Mouse (Mus musculus) embryonic facial prominence, embryonic 12.5 days (tissue): Measurements from ENCODE around the gene Abca5. TPM values are rescaled to one million over a fixed set of nuclear protein-coding genes. Genes with fewer than 3 reads are reported as not detected.

Experiments
- ATAC-seq: fragments of 200-750 bp; cut with Nextera tagmentation; 2 replicates; pipeline ENCODE4 v1.8.0; 2017; ENCODE audit not compliant: insufficient number of reproducible peaks, insufficient read depth, low FRiP score, low TSS enrichment
- H3K27ac ChIP-seq: fragments of 300-500 bp; sonication (generic); 2 replicates; pipeline ENCODE4 v1.5.1; 2016; ENCODE audit warnings: mild to moderate bottlenecking
- H3K27me3 ChIP-seq: fragments of 300-500 bp; sonication (generic); 2 replicates; pipeline ENCODE4 v1.6.1; 2016; ENCODE audit warnings: mild to moderate bottlenecking, moderate library complexity
- H3K36me3 ChIP-seq: fragments of 300-500 bp; sonication (generic); 2 replicates; pipeline ENCODE4 v1.6.1; 2016; ENCODE audit warnings: mild to moderate bottlenecking
- H3K4me1 ChIP-seq: fragments of 300-500 bp; sonication (generic); 2 replicates; pipeline ENCODE4 v1.6.1; 2016
- H3K4me2 ChIP-seq: fragments of 300-500 bp; sonication (generic); replicated peaks from 2 replicates; pipeline ENCODE4 v1.6.1; 2016; ENCODE audit warnings: mild to moderate bottlenecking, moderate library complexity
- H3K4me3 ChIP-seq: fragments of 300-500 bp; sonication (generic); 2 replicates; pipeline ENCODE4 v1.5.1; 2016; ENCODE audit warnings: mild to moderate bottlenecking
- H3K9ac ChIP-seq: fragments of 300-500 bp; sonication (generic); 2 replicates; pipeline ENCODE4 v1.6.1; 2016; ENCODE audit warnings: mild to moderate bottlenecking, moderate library complexity
- H3K9me3 ChIP-seq: fragments of 300-500 bp; sonication (generic); 2 replicates; pipeline ENCODE4 v1.6.1; 2016; ENCODE audit warnings: mild to moderate bottlenecking, moderate library complexity
- WGBS: fragments of 180-500 bp; shearing (Covaris S2); methylation state at CpG from one replicate; pipeline ENCODE4 v1.1.7; 2016; 5-methylcytosine and 5-hydroxymethylcytosine counted together
- polyA plus RNA-seq: library from polyadenylated mRNA; unstranded; fragments of >200 nt; fragmentation: Nextera tagmentation; extraction: Ambion mirVana; gene quantifications from 2 replicates; pipeline ENCODE4 v1.2.1, GENCODE M21; 2016

The Abca5 gene
- polyA plus RNA-seq = 6.9 and 8.0 TPM in 2 replicates

GRCm38 (mm10) chr11:110337289-110338245 lies at the start of gene Abca5:
Gene Abca5, minus strand, starts transcription at chr11:110337716.
- Histone ChIP-seq H3K4me3 (peak within 1 kb of the TSS; percentile 77), H3K9me3 (no peaks in the 10 kb centered on the region), H3K27me3 (no peaks in the 10 kb centered on the region), H3K36me3 (no peaks in the 10 kb centered on the region), H3K9ac (peak within 1 kb of the TSS; percentile 71), H3K4me1 (peaks cover 4% of the 10 kb centered on the region; the same call in 1 of the 2 replicates), H3K4me2 (peak within 1 kb of the TSS; percentile 87), H3K27ac (no peak within 1 kb of the TSS)
- ATAC-seq = peak; percentile 87
- WGBS = under 1% methylated on average over 93 of the region's 95 CpGs

GRCm38 (mm10) chr11:110385487-110385886 lies 48.0 kb upstream of the Abca5 start:
- H3K9ac ChIP-seq = no peak overlapping the region
- no peaks in the 10 kb centered on the region for H3K4me1 ChIP-seq
- ATAC-seq = no peak
- no peak overlapping the region for H3K4me3 ChIP-seq
- H3K36me3 ChIP-seq = no peaks in the 10 kb centered on the region
- H3K27ac ChIP-seq = no peak overlapping the region
- H3K9me3 ChIP-seq = no peaks in the 10 kb centered on the region
- H3K4me2 ChIP-seq = no peak overlapping the region
- WGBS = 91% methylated on average over 2 of the region's 2 CpGs
- no peaks in the 10 kb centered on the region for H3K27me3 ChIP-seq

- no peak for ATAC-seq
- peak overlapping the region; percentile 62 for H3K4me2 ChIP-seq
- no peak overlapping the region for H3K9ac ChIP-seq
- H3K27ac ChIP-seq = no peak overlapping the region
- no peaks in the 10 kb centered on the region for H3K27me3 ChIP-seq
- no peaks in the 10 kb centered on the region for H3K36me3 ChIP-seq
- WGBS = 35% methylated on average over 15 of the region's 15 CpGs
- peaks cover 3% of the 10 kb centered on the region; the same call in 1 of the 2 replicates for H3K4me1 ChIP-seq
- H3K9me3 ChIP-seq = no peaks in the 10 kb centered on the region
- H3K4me3 ChIP-seq = peak overlapping the region; percentile 35
Measured at GRCm38 (mm10) chr11:110380310-110380668, 42.8 kb upstream of the Abca5 start.

GRCm38 (mm10) chr11:110379661-110380309 lies 42.3 kb upstream of the Abca5 start:
- H3K9ac ChIP-seq = peak overlapping the region; percentile 40; the same call in 1 of the 2 replicates
- peak overlapping the region; percentile 54; the same call in 1 of the 2 replicates for H3K27ac ChIP-seq
- H3K27me3 ChIP-seq = no peaks in the 10 kb centered on the region
- 7% methylated on average over 20 of the region's 20 CpGs for WGBS
- H3K4me2 ChIP-seq = peak overlapping the region; percentile 62
- peaks cover 3% of the 10 kb centered on the region; the same call in 1 of the 2 replicates for H3K4me1 ChIP-seq
- H3K4me3 ChIP-seq = peak overlapping the region; percentile 35
- 0 out of 2 replicates have a peak, but pooled peaks have one; percentile 52 for ATAC-seq
- no peaks in the 10 kb centered on the region for H3K9me3 ChIP-seq
- H3K36me3 ChIP-seq = no peaks in the 10 kb centered on the region

GRCm38 (mm10) chr11:110374036-110374435 lies 36.5 kb upstream of the Abca5 start:
- Histone ChIP-seq H3K4me2 (no peak overlapping the region), H3K4me1 (peaks cover 6% of the 10 kb centered on the region; the same call in 1 of the 2 replicates), H3K27ac (no peak overlapping the region), H3K9me3 (no peaks in the 10 kb centered on the region), H3K27me3 (no peaks in the 10 kb centered on the region), H3K9ac (no peak overlapping the region), H3K36me3 (no peaks in the 10 kb centered on the region), H3K4me3 (no peak overlapping the region)
- ATAC-seq = no peak
- WGBS = 80% methylated on average over 9 of the region's 9 CpGs

- Histone ChIP-seq H3K9ac (no peak overlapping the region), H3K27ac (no peak overlapping the region), H3K9me3 (no peaks in the 10 kb centered on the region), H3K4me3 (no peak overlapping the region), H3K36me3 (no peaks in the 10 kb centered on the region), H3K4me2 (no peak overlapping the region), H3K27me3 (no peaks in the 10 kb centered on the region), H3K4me1 (peaks cover 6% of the 10 kb centered on the region; the same call in 1 of the 2 replicates)
- WGBS = 71% methylated on average over 15 of the region's 15 CpGs
- ATAC-seq = no peak
Measured at GRCm38 (mm10) chr11:110372266-110372954, 34.9 kb upstream of the Abca5 start.

GRCm38 (mm10) chr11:110371827-110372226 lies 34.3 kb upstream of the Abca5 start:
- no peak for ATAC-seq
- no peaks in the 10 kb centered on the region for H3K9me3 ChIP-seq
- H3K36me3 ChIP-seq = no peaks in the 10 kb centered on the region
- WGBS = 57% methylated on average over 8 of the region's 8 CpGs
- no peak overlapping the region for H3K4me2 ChIP-seq
- no peak overlapping the region for H3K27ac ChIP-seq
- peaks cover 6% of the 10 kb centered on the region; the same call in 1 of the 2 replicates for H3K4me1 ChIP-seq
- no peaks in the 10 kb centered on the region for H3K27me3 ChIP-seq
- no peak overlapping the region for H3K4me3 ChIP-seq
- no peak overlapping the region for H3K9ac ChIP-seq

GRCm38 (mm10) chr11:110369312-110370019 lies 31.9 kb upstream of the Abca5 start:
- Histone ChIP-seq H3K9ac (no peak overlapping the region), H3K27me3 (no peaks in the 10 kb centered on the region), H3K4me1 (peaks cover 6% of the 10 kb centered on the region; the same call in 1 of the 2 replicates), H3K36me3 (no peaks in the 10 kb centered on the region), H3K27ac (no peak overlapping the region), H3K4me2 (peak overlapping the region; percentile 28; the same call in 1 of the 2 replicates), H3K9me3 (no peaks in the 10 kb centered on the region), H3K4me3 (no peak overlapping the region)
- 11% methylated on average over 15 of the region's 15 CpGs for WGBS
- no peak for ATAC-seq

GRCm38 (mm10) chr11:110367638-110368037 lies 30.1 kb upstream of the Abca5 start:
- Histone ChIP-seq H3K27me3 (no peaks in the 10 kb centered on the region), H3K36me3 (no peaks in the 10 kb centered on the region), H3K4me2 (no peak overlapping the region), H3K27ac (no peak overlapping the region), H3K9me3 (no peaks in the 10 kb centered on the region), H3K4me3 (no peak overlapping the region), H3K4me1 (peaks cover 6% of the 10 kb centered on the region; the same call in 1 of the 2 replicates), H3K9ac (no peak overlapping the region)
- no peak for ATAC-seq
- 89% methylated on average over 13 of the region's 13 CpGs for WGBS

GRCm38 (mm10) chr11:110366902-110367301 lies 29.4 kb upstream of the Abca5 start:
- Histone ChIP-seq H3K4me1 (peaks cover 6% of the 10 kb centered on the region; the same call in 1 of the 2 replicates), H3K27me3 (no peaks in the 10 kb centered on the region), H3K4me3 (no peak overlapping the region), H3K36me3 (no peaks in the 10 kb centered on the region), H3K9me3 (no peaks in the 10 kb centered on the region), H3K27ac (no peak overlapping the region), H3K4me2 (no peak overlapping the region), H3K9ac (no peak overlapping the region)
- ATAC-seq = no peak
- 81% methylated on average over 3 of the region's 3 CpGs for WGBS

GRCm38 (mm10) chr11:110365016-110365415 lies 27.5 kb upstream of the Abca5 start:
- no peaks in the 10 kb centered on the region for H3K27me3 ChIP-seq
- ATAC-seq = no peak
- H3K27ac ChIP-seq = no peak overlapping the region
- no peak overlapping the region for H3K4me3 ChIP-seq
- H3K9ac ChIP-seq = no peak overlapping the region
- no peak overlapping the region for H3K4me2 ChIP-seq
- H3K4me1 ChIP-seq = peaks cover 6% of the 10 kb centered on the region; the same call in 1 of the 2 replicates
- no peaks in the 10 kb centered on the region for H3K36me3 ChIP-seq
- H3K9me3 ChIP-seq = no peaks in the 10 kb centered on the region
- 71% methylated on average over 3 of the region's 3 CpGs for WGBS
